Mouse (Mus musculus) adrenal gland, postnatal 36 days (tissue): ENCODE data around the gene Dand5. TPM values are rescaled to one million over a fixed set of nuclear protein-coding genes. Genes with fewer than 3 reads are reported as not detected.
"Not testable (repeated sequence)": the region's sequence is repeated elsewhere in the genome, so short reads cannot be mapped to it uniquely, and the experiment has no call there.

Source experiments
- DNase-seq, 2 experiments: peaks; one replicate each; pipeline ENCODE4 v3.0.0; 2021; ENCODE audit warnings: mixed read lengths in 1 of 2
- total RNA-seq, 2 experiments: library from RNA; stranded (reverse); gene quantifications; 2 replicates each; pipeline ENCODE4 v1.2.3; 2021

Gene Dand5
- total RNA-seq, 2 experiments from 2014 or later, result 9.1 to 10.0 TPM

DNA sequence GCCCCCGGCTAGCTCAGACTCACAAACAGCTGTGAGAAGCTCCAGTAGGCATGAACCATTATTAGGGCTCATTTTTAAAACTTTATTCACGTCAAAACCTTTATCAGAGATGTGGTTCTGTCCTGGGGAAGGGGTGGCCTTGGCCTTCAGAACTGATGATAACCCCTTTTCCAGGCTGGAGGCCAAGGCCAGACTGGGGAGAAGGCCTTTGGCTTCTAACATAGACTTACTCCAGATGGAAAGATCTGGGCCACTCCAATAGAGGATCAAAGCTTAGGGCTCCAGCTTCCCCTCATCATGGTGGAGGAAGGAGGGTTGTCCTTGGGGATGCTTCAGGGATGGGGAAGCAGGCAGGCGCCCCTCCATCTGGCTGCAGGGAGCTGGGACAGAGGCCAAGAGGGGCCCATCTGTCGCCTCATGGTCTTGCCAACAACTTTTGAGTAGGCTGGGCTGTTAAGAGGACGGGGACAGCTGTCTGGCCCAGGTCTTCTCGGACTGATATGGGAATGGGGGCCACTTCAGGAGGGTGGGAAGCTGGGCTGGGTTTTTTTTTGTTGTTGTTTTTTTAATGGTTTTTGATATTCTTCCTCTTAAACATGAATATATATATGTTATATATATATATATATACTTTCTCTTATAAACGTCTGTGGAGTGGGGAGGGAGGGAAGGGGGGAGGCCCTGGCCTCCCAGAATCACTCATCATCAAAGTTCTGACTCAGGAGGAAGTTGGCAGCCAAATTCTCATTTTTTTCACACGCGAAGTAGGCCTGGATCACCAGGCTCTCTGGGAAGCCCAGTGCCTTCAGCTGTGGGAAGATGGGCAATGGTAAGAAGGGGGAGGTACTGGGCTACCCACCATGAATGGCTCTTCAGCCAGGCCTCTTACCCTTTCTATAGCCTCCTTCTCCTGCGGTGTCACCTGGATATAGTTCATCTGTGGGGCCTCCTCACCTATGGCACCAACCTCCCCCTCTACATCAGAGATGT lies 12.5 kb upstream of the Dand5 start:
- DNase-seq, result peak; percentile 68 to 77

- DNase-seq, result peak in 1 of 2 experiments; percentile 25
Measured at GRCm38 (mm10) chr8:84834002-84834865, 11.6 kb upstream of the Dand5 start.

- no peak for DNase-seq
Measured at GRCm38 (mm10) chr8:84832759-84833742, 10.4 kb upstream of the Dand5 start.

GRCm38 (mm10) chr8:84832034-84832717 lies 9.6 kb upstream of the Dand5 start:
- DNase-seq, result peak; percentile 88 to 92

- peak; percentile 52 to 67 for DNase-seq
Measured at GRCm38 (mm10) chr8:84831490-84831889, 8.9 kb upstream of the Dand5 start, which contains the start of gene Gadd45gip1. Gene Gadd45gip1, plus strand, starts transcription at chr8:84831522.

DNA sequence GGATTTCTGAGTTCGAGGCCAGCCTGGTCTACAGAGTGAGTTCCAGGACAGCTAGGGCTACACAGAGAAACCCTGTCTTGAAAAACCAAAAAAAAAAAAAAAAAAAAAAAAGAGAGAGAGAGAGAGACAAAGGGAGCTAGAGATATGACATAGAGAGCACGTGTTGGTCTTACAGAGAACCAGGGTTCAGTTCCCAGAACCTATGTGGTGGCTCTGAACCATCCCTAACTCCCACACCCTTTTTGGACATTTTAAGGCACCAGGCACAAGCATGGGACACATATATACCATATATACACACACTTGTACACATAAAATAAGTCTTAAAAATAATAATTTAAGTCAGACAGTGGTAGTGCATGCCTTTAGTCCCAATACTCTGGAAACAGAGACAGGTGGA lies 3.9 kb upstream of the Dand5 start:
- DNase-seq, result not testable (repeated sequence)

DNA sequence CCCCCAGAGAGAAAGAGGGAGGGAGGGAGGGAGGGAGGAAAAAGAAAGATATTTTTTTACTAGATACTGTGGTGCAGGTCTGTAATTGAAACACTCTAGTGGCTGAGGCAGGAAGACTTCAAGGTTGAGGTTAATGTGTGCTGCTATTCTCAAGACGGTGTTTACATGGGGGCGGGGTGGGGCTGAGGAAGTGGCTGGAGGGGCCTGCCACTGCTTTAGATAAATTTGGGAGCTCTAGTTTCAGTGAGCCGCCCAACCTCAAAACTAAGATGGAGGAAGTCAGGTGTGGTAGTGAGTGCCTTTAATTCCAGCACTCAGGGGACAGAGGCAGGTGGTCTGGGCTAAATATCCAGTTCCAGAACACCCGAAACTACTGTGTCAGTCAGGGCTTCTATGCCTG lies 3.0 kb upstream of the Dand5 start:
- no peak for DNase-seq

- DNase-seq, result peak; percentile 65 to 78
Measured at GRCm38 (mm10) chr8:84823653-84824052, 1.0 kb upstream of the Dand5 start.

- no peak for DNase-seq
Measured at GRCm38 (mm10) chr8:84816117-84816516, 6.5 kb downstream of the Dand5 start.

DNA sequence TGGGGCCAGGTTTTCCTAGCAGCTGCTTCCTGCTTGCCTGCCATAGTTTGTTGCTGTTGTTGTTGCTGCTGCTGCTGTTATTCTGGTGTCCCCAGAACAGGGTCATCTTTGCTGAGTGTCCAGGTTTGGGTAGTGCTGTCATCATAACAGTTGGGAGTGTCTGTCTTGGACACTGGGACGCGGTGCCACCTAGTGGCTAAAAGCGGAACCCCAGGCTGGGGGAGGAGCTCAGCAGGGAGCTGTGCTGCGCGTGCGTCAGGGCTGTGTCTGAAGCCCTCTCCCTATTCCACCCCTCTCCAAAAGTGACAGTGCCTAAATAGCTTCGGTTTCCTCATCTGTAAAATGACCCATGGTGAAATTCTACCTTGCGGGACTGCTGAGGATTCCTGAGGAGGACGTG lies 7.1 kb downstream of the Dand5 start:
- DNase-seq, result peak; percentile 95 to 96

- no peak for DNase-seq
Measured at GRCm38 (mm10) chr8:84814555-84815441, 7.8 kb downstream of the Dand5 start.

DNA sequence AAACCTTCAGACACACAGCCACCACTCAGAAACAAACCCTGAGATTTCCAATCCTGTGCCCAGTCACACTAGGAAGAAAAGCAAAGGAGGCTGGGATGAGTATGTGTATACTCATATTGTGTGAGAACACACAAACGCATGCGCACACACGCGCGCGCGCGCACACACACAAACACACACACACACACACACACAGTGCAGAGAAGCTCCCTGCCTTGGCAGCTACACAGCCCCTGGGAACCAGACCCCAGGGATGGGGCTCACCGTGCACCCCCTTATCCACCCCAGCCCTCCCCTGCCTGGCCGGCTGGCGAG lies 8.4 kb downstream of the Dand5 start:
- no peak for DNase-seq

GRCm38 (mm10) chr8:84813830-84814229 lies 8.8 kb downstream of the Dand5 start:
- DNase-seq, result no peak

GRCm38 (mm10) chr8:84813059-84813458 lies 9.6 kb downstream of the Dand5 start:
- peak; percentile 84 to 86 for DNase-seq

GRCm38 (mm10) chr8:84811303-84811702 lies 11.3 kb downstream of the Dand5 start:
- no peak for DNase-seq

DNA sequence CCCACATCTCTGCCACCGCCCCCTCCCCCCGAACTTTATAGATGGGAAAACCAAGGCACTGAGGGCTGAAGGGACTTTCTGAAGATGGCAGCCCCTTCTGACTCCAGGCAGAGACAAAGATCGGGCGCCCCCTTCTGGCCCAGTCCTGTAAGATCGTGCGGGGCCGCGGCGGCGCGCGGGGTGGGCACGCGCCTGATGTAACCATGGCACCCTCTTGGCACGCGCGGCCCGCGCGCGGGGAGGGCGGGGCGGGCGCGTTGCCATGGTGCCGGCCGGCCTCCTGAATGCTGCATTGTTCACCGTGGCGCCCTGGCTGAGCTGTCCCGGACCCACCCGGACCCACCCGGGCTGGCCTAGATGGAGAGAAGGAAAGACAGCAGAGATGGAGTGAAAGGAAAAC lies 11.7 kb downstream of the Dand5 start:
- DNase-seq, result peak; percentile 94 to 96

DNA sequence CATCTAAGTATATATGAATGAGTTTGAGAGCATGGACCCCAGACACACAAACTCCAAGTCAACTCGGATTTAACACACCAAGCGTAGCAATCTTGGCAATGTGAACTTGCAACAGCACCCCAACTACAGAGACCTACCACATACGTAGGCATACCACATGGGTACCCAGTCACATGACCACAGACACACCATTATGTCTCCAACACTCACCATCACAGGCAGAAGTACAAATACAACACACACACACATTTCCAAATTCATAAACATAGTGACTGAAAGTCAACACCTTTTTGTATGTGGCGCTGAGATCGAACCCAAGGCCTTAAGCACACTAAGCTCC lies 12.7 kb downstream of the Dand5 start:
- no peak for DNase-seq

- DNase-seq, result no peak
Measured at GRCm38 (mm10) chr8:84809109-84809940, 13.3 kb downstream of the Dand5 start.

DNA sequence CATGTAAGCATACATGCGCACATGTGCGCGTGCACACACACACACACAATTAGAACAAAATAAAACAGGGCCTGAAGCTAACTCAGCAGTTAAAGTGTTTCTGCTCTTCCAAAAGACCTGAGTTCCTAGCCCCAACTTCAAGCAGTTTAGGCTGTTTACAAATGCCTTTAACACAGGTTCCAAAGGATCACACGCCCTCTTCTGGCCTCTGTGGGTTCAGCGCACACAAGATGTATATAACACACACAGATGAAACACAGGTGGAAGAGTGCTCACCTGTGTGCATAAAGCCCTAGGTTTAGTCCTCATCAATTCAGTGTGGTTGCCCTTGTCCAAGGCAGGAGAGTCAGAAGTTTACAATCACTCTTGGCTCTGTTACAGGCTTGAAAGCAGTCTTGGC lies 16.6 kb downstream of the Dand5 start:
- no peak for DNase-seq
